Mouse (Mus musculus): ENCODE data around the gene Dcun1d4.

Gene Dcun1d4

GRCm38 (mm10) chr5:73601361-73601763 is 120.6 kb downstream of the Dcun1d4 start:
- no peak for DNase-seq

- no peak for DNase-seq
These were observed 122.1 kb downstream of the Dcun1d4 start for GRCm38 (mm10) chr5:73602865-73603264.

GRCm38 (mm10) chr5:73604542-73604941 is 123.7 kb downstream of the Dcun1d4 start:
- no peak for DNase-seq

- no peak for DNase-seq
These were observed 124.2 kb downstream of the Dcun1d4 start for GRCm38 (mm10) chr5:73604964-73605363.

Data from kidney, adult 8-10 months (tissue).